Mouse (Mus musculus): ENCODE measurements around the gene Micall2. TPM values are rescaled to one million over a fixed set of nuclear protein-coding genes. Genes with fewer than 3 reads are reported as not detected.
"Not testable (repeated sequence)": the region's sequence is repeated elsewhere in the genome, so short reads cannot be mapped to it uniquely, and the experiment has no call there.

Gene Micall2
- total RNA-seq, 1 experiment from 2014 or later = 0.57 TPM

- ATAC-seq (replicated peaks; ENCODE audit: insufficient number of reproducible peaks, low FRiP score, low TSS enrichment, poor library complexity, severe bottlenecking) = no peak
These were observed 2.1 kb downstream of the Micall2 start for GRCm38 (mm10) chr5:139734016-139734415.

- ATAC-seq (replicated peaks; ENCODE audit: insufficient number of reproducible peaks, low FRiP score, low TSS enrichment, poor library complexity, severe bottlenecking) = no peak
These were observed 3.5 kb downstream of the Micall2 start for GRCm38 (mm10) chr5:139732634-139733107.

- ATAC-seq (replicated peaks; ENCODE audit: insufficient number of reproducible peaks, low FRiP score, low TSS enrichment, poor library complexity, severe bottlenecking) = no peak
These were observed 5.2 kb downstream of the Micall2 start for GRCm38 (mm10) chr5:139730712-139731486.

- ATAC-seq (replicated peaks; ENCODE audit: insufficient number of reproducible peaks, low FRiP score, low TSS enrichment, poor library complexity, severe bottlenecking) = no peak
These were observed 8.9 kb downstream of the Micall2 start for GRCm38 (mm10) chr5:139727261-139727660.

GRCm38 (mm10) chr5:139726186-139726585, 9.9 kb downstream of the Micall2 start:
- no peak for ATAC-seq (replicated peaks; ENCODE audit: insufficient number of reproducible peaks, low FRiP score, low TSS enrichment, poor library complexity, severe bottlenecking)

DNA sequence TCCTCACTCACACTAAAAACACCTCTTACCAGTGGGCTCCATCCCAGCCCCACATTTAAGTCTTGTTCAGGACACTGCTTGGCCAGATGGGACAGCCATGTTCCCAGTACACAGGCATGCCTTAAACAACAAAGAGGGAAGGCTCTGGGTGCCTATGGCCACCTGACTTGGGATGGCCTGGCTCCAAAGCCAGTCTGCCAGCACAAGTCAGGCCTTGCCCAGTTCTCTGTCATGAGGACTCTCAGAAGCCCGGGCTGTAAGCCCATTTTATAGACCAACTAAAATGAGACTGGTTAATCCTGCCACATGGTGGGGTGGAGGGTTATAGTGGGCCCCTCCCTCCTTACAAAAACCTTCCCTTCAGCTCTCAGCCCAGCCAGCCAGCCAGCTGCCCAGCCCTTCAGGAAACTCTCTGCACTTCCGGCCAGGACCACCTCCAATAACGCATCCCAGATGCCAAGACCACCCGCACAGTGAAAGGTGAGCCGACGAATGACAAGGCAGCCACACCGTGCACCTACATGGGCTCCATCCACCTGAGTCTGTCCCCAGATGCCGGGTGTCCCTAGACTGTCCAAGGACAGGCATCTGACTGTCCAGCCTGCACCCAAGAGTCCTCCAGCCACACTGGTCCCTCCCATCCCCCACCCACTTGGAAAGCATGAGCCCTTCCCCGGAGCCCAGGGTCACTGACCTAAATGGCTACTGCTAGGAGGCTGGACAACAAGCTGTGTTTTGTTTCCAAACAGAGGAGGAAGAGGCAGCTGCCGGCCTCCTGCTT, 11.6 kb downstream of the Micall2 start:
- ATAC-seq (replicated peaks; ENCODE audit: insufficient number of reproducible peaks, low FRiP score, low TSS enrichment, poor library complexity, severe bottlenecking) = no peak

GRCm38 (mm10) chr5:139723113-139723512, 13.0 kb downstream of the Micall2 start:
- ATAC-seq (replicated peaks; ENCODE audit: insufficient number of reproducible peaks, low FRiP score, low TSS enrichment, poor library complexity, severe bottlenecking) = no peak

GRCm38 (mm10) chr5:139722709-139723108, 13.4 kb downstream of the Micall2 start:
- ATAC-seq (replicated peaks; ENCODE audit: insufficient number of reproducible peaks, low FRiP score, low TSS enrichment, poor library complexity, severe bottlenecking) = no peak

- ATAC-seq (replicated peaks; ENCODE audit: insufficient number of reproducible peaks, low FRiP score, low TSS enrichment, poor library complexity, severe bottlenecking) = no peak
These were observed 17.2 kb downstream of the Micall2 start for GRCm38 (mm10) chr5:139718949-139719348.

GRCm38 (mm10) chr5:139718540-139718939, 17.6 kb downstream of the Micall2 start:
- ATAC-seq (replicated peaks; ENCODE audit: insufficient number of reproducible peaks, low FRiP score, low TSS enrichment, poor library complexity, severe bottlenecking) = no peak

- peak; percentile 75 for ATAC-seq (replicated peaks; ENCODE audit: insufficient number of reproducible peaks, low FRiP score, low TSS enrichment, poor library complexity, severe bottlenecking)
These were observed 18.4 kb downstream of the Micall2 start for GRCm38 (mm10) chr5:139717723-139718122.

DNA sequence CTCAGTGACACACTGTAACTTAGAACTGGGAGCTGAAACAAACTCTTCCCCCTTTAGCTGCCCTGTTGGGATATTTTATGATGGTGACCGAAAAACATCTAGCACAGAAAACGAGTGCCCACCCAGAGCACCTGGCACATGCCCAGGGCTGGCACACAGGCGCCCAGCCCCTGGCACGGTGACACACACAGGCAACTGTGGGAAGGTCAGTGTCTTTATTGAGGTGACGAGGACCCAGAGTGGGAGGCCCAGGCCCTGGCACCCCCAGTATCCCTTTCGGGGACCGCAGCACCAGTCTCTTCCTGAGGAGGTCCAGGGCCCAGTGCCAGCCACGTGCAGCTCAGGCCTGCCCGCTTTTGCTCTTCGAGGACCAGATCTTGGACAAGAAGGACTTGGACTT, 29.6 kb downstream of the Micall2 start:
- ATAC-seq (replicated peaks; ENCODE audit: insufficient number of reproducible peaks, low FRiP score, low TSS enrichment, poor library complexity, severe bottlenecking) = no peak

GRCm38 (mm10) chr5:139702905-139703304, 33.2 kb downstream of the Micall2 start:
- no peak for ATAC-seq (replicated peaks; ENCODE audit: insufficient number of reproducible peaks, low FRiP score, low TSS enrichment, poor library complexity, severe bottlenecking)

GRCm38 (mm10) chr5:139702236-139702635, 33.9 kb downstream of the Micall2 start:
- ATAC-seq (replicated peaks; ENCODE audit: insufficient number of reproducible peaks, low FRiP score, low TSS enrichment, poor library complexity, severe bottlenecking) = no peak; the same call in 1 of the 2 replicates

- ATAC-seq (replicated peaks; ENCODE audit: insufficient number of reproducible peaks, low FRiP score, low TSS enrichment, poor library complexity, severe bottlenecking) = no peak
These were observed 39.2 kb downstream of the Micall2 start for GRCm38 (mm10) chr5:139696954-139697353.

DNA sequence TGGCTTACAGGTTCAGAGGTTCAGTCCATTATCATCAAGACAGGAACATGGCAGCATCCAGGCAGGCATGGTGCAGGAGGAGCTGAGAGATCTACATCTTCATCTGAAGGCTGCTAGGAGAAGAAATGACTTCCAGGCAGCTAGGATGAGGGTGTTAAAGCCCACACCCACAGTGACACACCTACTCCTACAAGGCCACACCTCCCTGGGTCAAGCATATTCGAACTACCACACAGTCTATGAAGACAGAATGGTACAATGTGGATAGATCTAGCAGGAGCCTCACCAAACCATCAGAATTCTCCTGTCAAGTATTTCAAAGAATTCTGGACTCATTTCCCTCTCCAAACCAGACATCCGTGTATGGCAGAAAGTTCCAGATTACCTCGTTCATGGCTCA, 40.3 kb downstream of the Micall2 start:
- not testable (repeated sequence) for ATAC-seq (replicated peaks; ENCODE audit: insufficient number of reproducible peaks, low FRiP score, low TSS enrichment, poor library complexity, severe bottlenecking)

- ATAC-seq (replicated peaks; ENCODE audit: insufficient number of reproducible peaks, low FRiP score, low TSS enrichment, poor library complexity, severe bottlenecking) = no peak
These were observed 41.1 kb downstream of the Micall2 start for GRCm38 (mm10) chr5:139694989-139695571.

DNA sequence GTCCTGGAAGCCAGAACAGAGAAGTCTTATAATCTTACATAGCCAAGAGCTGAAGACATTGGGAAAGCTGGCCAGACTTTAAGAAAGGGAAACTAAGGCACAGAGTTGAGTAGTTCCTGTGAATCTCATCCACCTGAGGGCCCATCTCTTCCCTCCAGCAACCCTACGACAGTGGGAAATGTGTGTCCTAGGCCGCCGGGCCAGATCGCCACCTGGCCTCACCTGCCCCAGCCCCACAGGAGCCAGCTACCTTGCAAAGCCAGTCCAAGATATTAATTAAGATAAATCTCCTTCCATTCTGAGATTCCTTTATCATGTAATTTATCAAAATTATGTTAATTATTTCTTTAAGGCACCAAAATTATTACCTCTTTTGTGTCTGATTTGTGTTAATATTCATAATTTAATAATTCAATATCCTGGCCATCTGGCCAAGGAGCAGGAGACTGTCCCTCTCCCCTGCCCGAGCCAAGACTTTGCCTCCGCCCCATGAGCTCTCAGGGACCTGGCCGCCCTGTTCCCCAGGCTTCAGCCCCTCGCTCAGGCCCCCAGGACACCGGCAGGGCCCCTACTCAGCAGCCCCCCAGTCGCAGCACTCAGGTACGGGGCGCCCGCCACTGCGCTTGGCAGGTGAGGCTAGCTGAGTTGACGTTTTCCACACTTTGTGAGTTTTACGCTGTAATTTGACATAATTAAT, 41.7 kb downstream of the Micall2 start:
- no peak for ATAC-seq (replicated peaks; ENCODE audit: insufficient number of reproducible peaks, low FRiP score, low TSS enrichment, poor library complexity, severe bottlenecking)

DNA sequence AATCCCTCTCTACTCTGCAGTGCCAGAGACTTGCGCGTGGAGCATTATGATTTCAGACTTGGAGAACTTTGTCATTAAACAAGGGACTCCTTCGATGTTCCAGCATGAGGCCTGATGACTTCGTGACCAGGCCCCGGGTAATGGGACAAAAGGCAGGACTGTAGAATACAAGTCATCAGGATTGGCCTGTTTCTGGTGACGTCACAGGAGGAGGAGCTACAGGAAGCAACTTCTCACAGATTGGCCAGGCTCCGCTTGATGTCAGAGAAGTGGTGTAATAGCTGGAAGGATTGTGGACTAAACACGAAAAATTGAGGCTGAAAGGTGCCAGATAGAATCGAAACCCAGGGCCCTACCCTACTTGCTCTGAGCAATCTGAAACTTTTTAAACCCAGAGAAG, 45.3 kb downstream of the Micall2 start:
- no peak for ATAC-seq (replicated peaks; ENCODE audit: insufficient number of reproducible peaks, low FRiP score, low TSS enrichment, poor library complexity, severe bottlenecking)

Measured in monocyte, adult 5-6 weeks (primary cell).